Mouse (Mus musculus) limb, embryonic 11.5 days (tissue): ENCODE measurements around the gene Psenen. TPM values are rescaled to one million over a fixed set of nuclear protein-coding genes. Genes with fewer than 3 reads are reported as not detected.

ENCODE experiments used
- ATAC-seq: fragments of 200-750 bp; cut with Nextera tagmentation; 2 replicates; pipeline ENCODE4 v1.8.0; 2017; ENCODE audit warnings: low read depth; ENCODE audit not compliant: insufficient number of reproducible peaks, low FRiP score, low TSS enrichment
- DNase-seq: peaks from one replicate; pipeline ENCODE4 v3.0.0-alpha.2; 2015; ENCODE audit warnings: low spot score
- H3K27ac ChIP-seq: fragments of 300-500 bp; sonication (generic); replicated peaks from 2 replicates; pipeline ENCODE4 v1.5.1; 2014; ENCODE audit warnings: low read depth, mild to moderate bottlenecking, low read length
- H3K27me3 ChIP-seq: fragments of 300-500 bp; sonication (generic); 2 replicates; pipeline ENCODE4 v1.6.1; 2014; ENCODE audit warnings: mild to moderate bottlenecking, low read length, mixed read lengths; ENCODE audit not compliant: control insufficient read depth, insufficient read depth
- H3K36me3 ChIP-seq: fragments of 300-500 bp; sonication (generic); 2 replicates; pipeline ENCODE4 v1.6.1; 2014; ENCODE audit warnings: mild to moderate bottlenecking, low read length, moderate library complexity, mixed read lengths; ENCODE audit not compliant: control insufficient read depth, insufficient read depth
- H3K4me1 ChIP-seq: fragments of 300-500 bp; sonication (generic); 2 replicates; pipeline ENCODE4 v1.6.1; 2014; ENCODE audit warnings: low read length, mixed read lengths; ENCODE audit not compliant: control insufficient read depth, insufficient read depth
- H3K4me2 ChIP-seq: fragments of 300-500 bp; sonication (generic); 2 replicates; pipeline ENCODE4 v1.6.1; 2014; ENCODE audit warnings: low read depth, mild to moderate bottlenecking, moderate library complexity; ENCODE audit not compliant: severe bottlenecking
- H3K4me3 ChIP-seq: fragments of 300-500 bp; sonication (generic); 2 replicates; pipeline ENCODE4 v1.5.1; 2014; ENCODE audit warnings: low read depth, low read length
- H3K9ac ChIP-seq: fragments of 300-500 bp; sonication (generic); 2 replicates; pipeline ENCODE4 v1.6.1; 2014; ENCODE audit warnings: mild to moderate bottlenecking, low read length
- H3K9me3 ChIP-seq: fragments of 300-500 bp; sonication (generic); 2 replicates; pipeline ENCODE4 v1.6.1; 2016; ENCODE audit warnings: low read length; ENCODE audit not compliant: control insufficient read depth
- WGBS: fragments of 180-500 bp; shearing (Covaris S2); extraction: QIAGEN DNeasy Blood & Tissue Kit; methylation state at CpG from one replicate; pipeline ENCODE4 v1.1.7; 2014; 5-methylcytosine and 5-hydroxymethylcytosine counted together
- polyA plus RNA-seq: library from polyadenylated mRNA; unstranded; fragments of >200 nt; fragmentation: Nextera tagmentation; extraction: Ambion mirVana; gene quantifications from 2 replicates; pipeline ENCODE4 v1.2.1, GENCODE M21; 2014

Psenen gene
- polyA plus RNA-seq, 1 experiment from 2014 or later: 123 TPM

GRCm38 (mm10) chr7:30584339-30584738, 20.9 kb upstream of the Psenen start:
- Histone ChIP-seq H3K4me3 (no peak overlapping the region), H3K27ac (no peak overlapping the region), H3K4me2 (no peak overlapping the region), H3K9ac (no peak overlapping the region), H3K36me3 (peaks cover 51% of the 10 kb centered on the region), H3K27me3 (no peaks in the 10 kb centered on the region), H3K9me3 (no peaks in the 10 kb centered on the region), H3K4me1 (peaks cover 6% of the 10 kb centered on the region)
- DNase-seq (no peak), ATAC-seq (no peak)
- WGBS: 94% methylated on average over 10 of the region's 10 CpGs

GRCm38 (mm10) chr7:30581547-30581946, 18.1 kb upstream of the Psenen start:
- peaks cover 68% of the 10 kb centered on the region for H3K36me3 ChIP-seq
- no peak for ATAC-seq
- no peak overlapping the region for H3K9ac ChIP-seq
- no peaks in the 10 kb centered on the region for H3K4me1 ChIP-seq
- no peaks in the 10 kb centered on the region for H3K27me3 ChIP-seq
- H3K27ac ChIP-seq: no peak overlapping the region
- H3K9me3 ChIP-seq: no peaks in the 10 kb centered on the region
- no peak overlapping the region for H3K4me3 ChIP-seq
- H3K4me2 ChIP-seq: no peak overlapping the region
- WGBS: 95% methylated on average over 16 of the region's 16 CpGs
- DNase-seq: no peak

GRCm38 (mm10) chr7:30579950-30580349, 16.5 kb upstream of the Psenen start:
- Histone ChIP-seq H3K27ac (no peak overlapping the region), H3K27me3 (no peaks in the 10 kb centered on the region), H3K4me1 (no peaks in the 10 kb centered on the region), H3K9ac (no peak overlapping the region), H3K4me2 (no peak overlapping the region), H3K9me3 (no peaks in the 10 kb centered on the region), H3K4me3 (0 out of 2 replicates have a peak overlapping the region, but pooled peaks have one; percentile 2), H3K36me3 (peaks cover 73% of the 10 kb centered on the region)
- WGBS: 90% methylated on average over 8 of the region's 8 CpGs
- ATAC-seq (no peak), DNase-seq (no peak)

- Histone ChIP-seq H3K9me3 (no peaks in the 10 kb centered on the region), H3K4me3 (no peak overlapping the region), H3K9ac (no peak overlapping the region), H3K4me1 (no peaks in the 10 kb centered on the region), H3K4me2 (no peak overlapping the region), H3K27me3 (no peaks in the 10 kb centered on the region), H3K36me3 (peaks cover 67% of the 10 kb centered on the region), H3K27ac (no peak overlapping the region)
- ATAC-seq: no peak
- DNase-seq: no peak
- 86% methylated on average over 2 of the region's 2 CpGs for WGBS
Observed at GRCm38 (mm10) chr7:30572969-30573368, 9.5 kb upstream of the Psenen start.

GRCm38 (mm10) chr7:30572389-30572788, 9.0 kb upstream of the Psenen start:
- Histone ChIP-seq H3K27ac (no peak overlapping the region), H3K9me3 (no peaks in the 10 kb centered on the region), H3K4me2 (no peak overlapping the region), H3K4me3 (no peak overlapping the region), H3K4me1 (no peaks in the 10 kb centered on the region), H3K9ac (no peak overlapping the region), H3K36me3 (peaks cover 61% of the 10 kb centered on the region), H3K27me3 (no peaks in the 10 kb centered on the region)
- no peak for DNase-seq
- WGBS: 92% methylated on average over 5 of the region's 5 CpGs
- ATAC-seq: no peak

GRCm38 (mm10) chr7:30567555-30567954, 4.1 kb upstream of the Psenen start:
- H3K27ac ChIP-seq: no peak overlapping the region
- H3K4me1 ChIP-seq: peaks cover 6% of the 10 kb centered on the region; the same call in 1 of the 2 replicates
- H3K4me2 ChIP-seq: no peak overlapping the region
- WGBS: 93% methylated on average over 11 of the region's 11 CpGs
- H3K9me3 ChIP-seq: no peaks in the 10 kb centered on the region
- H3K4me3 ChIP-seq: no peak overlapping the region
- DNase-seq: no peak
- no peak overlapping the region for H3K9ac ChIP-seq
- H3K27me3 ChIP-seq: no peaks in the 10 kb centered on the region
- peaks cover 26% of the 10 kb centered on the region for H3K36me3 ChIP-seq
- no peak for ATAC-seq

GRCm38 (mm10) chr7:30566033-30566432, 2.6 kb upstream of the Psenen start:
- no peak for ATAC-seq
- H3K27ac ChIP-seq: no peak overlapping the region
- H3K4me3 ChIP-seq: no peak overlapping the region
- H3K9me3 ChIP-seq: no peaks in the 10 kb centered on the region
- H3K27me3 ChIP-seq: no peaks in the 10 kb centered on the region
- DNase-seq: no peak
- 90% methylated on average over 9 of the region's 9 CpGs for WGBS
- H3K4me2 ChIP-seq: no peak overlapping the region
- H3K9ac ChIP-seq: no peak overlapping the region
- peaks cover 6% of the 10 kb centered on the region; the same call in 1 of the 2 replicates for H3K4me1 ChIP-seq
- peaks cover 19% of the 10 kb centered on the region for H3K36me3 ChIP-seq

GRCm38 (mm10) chr7:30564970-30565571, 1.6 kb upstream of the Psenen start, which contains the start of gene Igflr1:
Igflr1 (plus strand) TSS chr7:30565427.
- Histone ChIP-seq H3K36me3 (peaks cover 14% of the 10 kb centered on the region), H3K4me1 (peaks cover 6% of the 10 kb centered on the region; the same call in 1 of the 2 replicates), H3K27me3 (no peaks in the 10 kb centered on the region), H3K4me2 (peak within 1 kb of the TSS; percentile 53; the same call in 1 of the 2 replicates), H3K9ac (peak within 1 kb of the TSS; percentile 4; the same call in 1 of the 2 replicates), H3K9me3 (no peaks in the 10 kb centered on the region), H3K27ac (no peak within 1 kb of the TSS), H3K4me3 (no peak within 1 kb of the TSS; the same call in 1 of the 2 replicates)
- no peak for ATAC-seq
- no peak for DNase-seq
- WGBS: 95% methylated on average over 12 of the region's 12 CpGs
